Mouse (Mus musculus) cortical plate, adult 2 months (tissue): Measurements from ENCODE around the gene Rnf130. TPM values are rescaled to one million over a fixed set of nuclear protein-coding genes. Genes with fewer than 3 reads are reported as not detected.

Experiments used
- H3K27ac ChIP-seq: fragments of 200-500 bp; 2 replicates; pipeline ENCODE4 v1.5.1; 2012; ENCODE audit warnings: low read length, control low read depth, inconsistent platforms; ENCODE audit not compliant: insufficient read depth
- H3K4me1 ChIP-seq: fragments of 200-500 bp; 2 replicates; pipeline ENCODE4 v1.6.1; 2011; ENCODE audit warnings: low read length; ENCODE audit not compliant: control insufficient read depth, insufficient read depth
- H3K4me3 ChIP-seq: fragments of 200-500 bp; 2 replicates; pipeline ENCODE4 v1.5.1; 2011; ENCODE audit warnings: mild to moderate bottlenecking, low read length, control low read depth; ENCODE audit not compliant: insufficient read depth
- CTCF ChIP-seq: fragments of 200-500 bp; IDR thresholded peaks from 2 replicates; pipeline ENCODE4 v1.5.1; 2011; ENCODE audit warnings: mild to moderate bottlenecking, control low read depth, low read length; ENCODE audit not compliant: insufficient read depth; ENCODE audit errors: extremely low read depth
- POLR2A ChIP-seq: fragments of 200-500 bp; IDR thresholded peaks from 2 replicates; pipeline ENCODE4 v1.6.1; 2011; ENCODE audit warnings: mild to moderate bottlenecking, low read length, control low read depth; ENCODE audit not compliant: insufficient read depth; ENCODE audit errors: extremely low read depth
- polyA plus RNA-seq: library from polyadenylated mRNA; depleted of rRNA; stranded (reverse); fragments of >200 nt; gene quantifications from 2 replicates; pipeline ENCODE4 v1.2.3, GENCODE M21; 2012

Rnf130 gene
- polyA plus RNA-seq, 1 experiment: 58.1 TPM

DNA sequence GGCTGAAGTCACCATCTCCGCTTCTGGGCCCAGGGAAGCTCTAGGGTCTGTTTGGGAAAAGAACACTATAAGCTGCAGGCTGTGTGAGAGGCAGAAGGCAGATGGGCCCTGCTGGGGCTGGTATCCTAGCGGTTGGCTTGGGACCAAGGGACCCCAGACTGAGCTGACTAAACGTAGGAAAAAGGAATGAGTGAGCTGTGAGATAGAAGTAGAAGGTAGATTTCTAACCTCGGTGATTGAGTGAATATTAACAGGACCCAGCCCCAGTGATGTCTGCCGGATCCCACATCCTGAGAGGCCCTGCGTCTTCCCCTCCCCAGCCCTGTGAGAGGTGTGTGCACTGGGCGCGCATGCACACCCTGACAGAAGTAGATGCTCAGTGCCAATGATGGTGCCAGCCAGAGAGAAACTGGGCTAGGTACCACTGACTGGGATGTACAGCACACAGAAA lies 97.5 kb downstream of the Rnf130 start:
- TF ChIP-seq CTCF (no peak), POLR2A (no peak)
- H3K4me3 ChIP-seq: no peak overlapping the region
- H3K27ac ChIP-seq: no peak overlapping the region
- H3K4me1 ChIP-seq: no peaks in the 10 kb centered on the region

- Histone ChIP-seq H3K27ac (no peak overlapping the region), H3K4me3 (no peak overlapping the region), H3K4me1 (peaks cover 5% of the 10 kb centered on the region)
- TF ChIP-seq POLR2A (no peak), CTCF (no peak)
Measured at GRCm38 (mm10) chr11:50127781-50128180, 102.6 kb downstream of the Rnf130 start.

- peak within 1 kb of the TSS; percentile 74 for H3K27ac ChIP-seq
- peak; percentile 97 for TF ChIP-seq CTCF
- TF ChIP-seq POLR2A: peak; percentile 64
- H3K4me1 ChIP-seq: peaks cover 5% of the 10 kb centered on the region
- H3K4me3 ChIP-seq: peak within 1 kb of the TSS; percentile 95
Measured at GRCm38 (mm10) chr11:50130811-50131766, 105.9 kb downstream of the Rnf130 start, which contains the start of gene Tbc1d9b. TSS of gene Tbc1d9b (plus strand) at chr11:50131396.

- Histone ChIP-seq H3K4me1 (peaks cover 5% of the 10 kb centered on the region), H3K27ac (peak overlapping the region; percentile 74), H3K4me3 (peak overlapping the region; percentile 95)
- TF ChIP-seq POLR2A: no peak
- TF ChIP-seq CTCF: no peak
Measured at GRCm38 (mm10) chr11:50131801-50132201, 106.7 kb downstream of the Rnf130 start.

- Histone ChIP-seq H3K27ac (no peak overlapping the region), H3K4me3 (peak overlapping the region; percentile 95), H3K4me1 (peaks cover 5% of the 10 kb centered on the region)
- TF ChIP-seq POLR2A (no peak), CTCF (no peak)
Measured at GRCm38 (mm10) chr11:50132265-50132664, 107.1 kb downstream of the Rnf130 start.

DNA sequence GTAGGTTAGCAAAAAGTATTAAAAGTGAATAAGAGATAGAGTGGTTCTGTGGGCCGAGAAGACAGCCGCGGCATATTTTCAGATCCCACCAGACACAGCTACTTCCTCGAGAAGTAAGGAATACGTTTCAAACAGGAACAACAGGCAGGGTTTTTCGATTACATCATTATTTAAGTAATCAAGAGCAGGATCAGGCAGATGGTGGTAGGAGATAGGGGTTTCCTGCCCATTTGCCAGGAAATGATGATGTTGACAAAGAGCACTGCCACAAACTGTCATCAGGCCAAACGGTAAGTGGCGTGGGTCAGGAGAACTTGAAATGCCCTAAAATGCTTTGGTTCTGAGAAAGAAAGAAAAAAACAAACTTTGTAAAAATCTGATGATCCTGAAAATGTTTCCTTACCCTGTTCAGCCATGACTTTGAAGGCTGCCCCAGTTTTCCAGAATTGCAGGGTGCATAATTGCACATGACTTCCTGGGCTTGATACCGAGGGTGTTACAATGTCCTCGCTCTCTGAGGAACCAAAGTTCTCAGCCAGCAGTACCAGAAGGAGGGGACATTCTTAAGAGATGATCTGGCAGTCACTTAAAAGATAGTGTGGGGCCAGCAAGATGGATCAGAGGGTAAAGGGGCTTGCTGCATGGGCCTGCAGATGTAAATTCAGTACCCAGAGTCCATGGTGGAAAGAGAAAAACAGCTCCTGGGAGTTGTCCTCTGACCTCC lies 109.2 kb downstream of the Rnf130 start:
- H3K4me1 ChIP-seq: peaks cover 8% of the 10 kb centered on the region
- TF ChIP-seq CTCF: no peak
- no peak for TF ChIP-seq POLR2A
- H3K27ac ChIP-seq: no peak overlapping the region
- H3K4me3 ChIP-seq: no peak overlapping the region

DNA sequence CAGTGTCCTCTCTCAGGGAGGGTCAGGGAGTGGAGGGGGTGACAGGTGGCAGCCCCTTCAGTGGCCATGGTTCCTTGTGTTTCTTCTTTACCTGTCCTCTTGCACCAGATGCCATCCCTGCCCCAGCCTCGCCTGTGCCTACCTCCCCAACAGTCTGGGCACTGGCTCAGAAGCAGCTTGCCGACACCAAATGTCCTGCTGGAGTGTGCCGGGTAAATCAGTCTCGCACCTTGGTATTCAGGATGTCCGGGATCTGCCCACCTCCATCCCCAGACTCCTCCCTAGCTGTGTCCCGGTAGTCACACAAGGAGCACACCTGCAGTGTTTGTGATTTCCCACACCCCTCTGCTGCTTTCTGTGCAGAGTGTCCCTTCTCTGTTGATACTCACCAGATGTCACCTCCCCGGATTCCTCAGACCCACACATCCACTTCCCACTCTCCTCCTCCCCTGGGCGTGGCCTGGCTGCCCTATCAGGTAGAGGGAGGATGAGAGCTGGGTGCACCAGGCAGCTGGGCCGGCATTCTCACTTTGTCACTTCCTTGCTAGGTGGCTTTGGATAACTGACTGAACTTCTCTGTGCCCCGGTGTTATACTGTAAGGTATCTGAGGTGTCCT lies 113.2 kb downstream of the Rnf130 start:
- TF ChIP-seq CTCF: no peak
- TF ChIP-seq POLR2A: no peak
- Histone ChIP-seq H3K4me1 (peaks cover 2% of the 10 kb centered on the region; the same call in 1 of the 2 replicates), H3K4me3 (no peak overlapping the region), H3K27ac (no peak overlapping the region)

GRCm38 (mm10) chr11:50139571-50139970 lies 114.4 kb downstream of the Rnf130 start:
- no peak for TF ChIP-seq POLR2A
- TF ChIP-seq CTCF: no peak
- H3K27ac ChIP-seq: no peak overlapping the region
- no peak overlapping the region for H3K4me3 ChIP-seq
- peaks cover 2% of the 10 kb centered on the region; the same call in 1 of the 2 replicates for H3K4me1 ChIP-seq

DNA sequence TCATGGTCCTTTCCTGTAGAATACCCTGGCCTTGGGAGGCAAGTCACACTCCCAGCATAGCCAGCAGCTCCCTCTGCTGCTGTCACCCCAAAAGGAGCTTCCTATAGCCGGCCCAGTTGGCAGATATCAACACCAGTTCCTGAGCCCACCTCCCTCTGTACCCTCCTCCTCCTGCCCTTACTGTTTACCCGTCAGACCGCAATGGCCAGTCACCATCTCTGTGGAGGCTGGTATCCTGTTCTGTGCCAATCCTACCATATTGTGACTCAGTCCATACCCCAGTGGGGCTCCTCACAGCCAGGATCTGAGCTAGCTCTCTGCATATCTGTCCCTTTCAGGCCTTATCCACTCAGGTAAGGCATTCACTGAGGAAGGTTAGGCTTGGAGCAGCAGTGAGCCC lies 120.4 kb downstream of the Rnf130 start:
- Histone ChIP-seq H3K4me1 (no peaks in the 10 kb centered on the region), H3K27ac (no peak overlapping the region), H3K4me3 (no peak overlapping the region)
- TF ChIP-seq POLR2A (no peak), CTCF (no peak)

- Histone ChIP-seq H3K27ac (no peak overlapping the region), H3K4me3 (no peak overlapping the region), H3K4me1 (no peaks in the 10 kb centered on the region)
- TF ChIP-seq POLR2A (no peak), CTCF (no peak)
Measured at GRCm38 (mm10) chr11:50146121-50146520, 121.0 kb downstream of the Rnf130 start.
